ENCODE assay signal across 1 mouse cellular context in the genomic region with DNA sequence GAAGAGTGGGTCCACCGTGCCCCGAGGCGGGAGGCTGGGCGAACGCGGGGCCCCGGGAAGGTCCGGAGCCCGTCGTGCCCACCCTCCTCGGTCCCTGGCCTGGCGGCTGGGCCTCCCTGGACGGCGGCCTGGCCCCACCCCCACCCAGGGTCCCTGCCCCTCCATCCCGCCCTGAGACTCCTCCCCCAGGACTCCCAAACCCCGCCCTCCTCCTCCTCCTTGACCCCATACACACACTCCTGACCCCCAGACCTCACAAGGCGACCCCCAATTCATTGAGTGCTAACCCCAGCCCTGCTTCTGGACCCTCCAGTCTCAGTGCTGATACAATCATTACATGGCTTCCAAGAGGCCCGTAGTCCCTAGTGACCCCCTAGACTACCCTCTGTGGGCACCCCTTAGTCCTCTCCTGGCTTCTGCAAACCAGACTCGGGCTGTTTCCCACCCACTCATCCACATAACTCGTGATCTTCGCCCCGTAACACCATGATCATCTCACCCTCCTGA.
A peak's percentile ranks its signal among the peaks of the same experiment; 100 is the strongest.
TF ChIP-seq lines count a peak whose summit lies in the region.

No protein-coding gene starts in this region.

TF ChIP-seq in MEL, 35 proteins besides CTCF, POLR2A, EP300 and RAD21:
- 0 out of 2 replicates have a peak, but pooled peaks have one; percentile 6 for TF ChIP-seq MAX (IDR thresholded peaks at IDR 0.05; ENCODE audit: low read length)
- no peak for TF ChIP-seq MYB (IDR thresholded peaks at IDR 0.05; ENCODE audit: low read depth, low read length)
